Mouse (Mus musculus): ENCODE measurements around the gene Gkn1.

Gkn1 gene

GRCm38 (mm10) chr6:87350829-87351228 is at the start of gene Gkn1:
TSS of gene Gkn1 (minus strand) at chr6:87350942.
- no peak for DNase-seq (ENCODE audit: inconsistent age in 2 of 2, low spot score in 1 of 2)

DNA sequence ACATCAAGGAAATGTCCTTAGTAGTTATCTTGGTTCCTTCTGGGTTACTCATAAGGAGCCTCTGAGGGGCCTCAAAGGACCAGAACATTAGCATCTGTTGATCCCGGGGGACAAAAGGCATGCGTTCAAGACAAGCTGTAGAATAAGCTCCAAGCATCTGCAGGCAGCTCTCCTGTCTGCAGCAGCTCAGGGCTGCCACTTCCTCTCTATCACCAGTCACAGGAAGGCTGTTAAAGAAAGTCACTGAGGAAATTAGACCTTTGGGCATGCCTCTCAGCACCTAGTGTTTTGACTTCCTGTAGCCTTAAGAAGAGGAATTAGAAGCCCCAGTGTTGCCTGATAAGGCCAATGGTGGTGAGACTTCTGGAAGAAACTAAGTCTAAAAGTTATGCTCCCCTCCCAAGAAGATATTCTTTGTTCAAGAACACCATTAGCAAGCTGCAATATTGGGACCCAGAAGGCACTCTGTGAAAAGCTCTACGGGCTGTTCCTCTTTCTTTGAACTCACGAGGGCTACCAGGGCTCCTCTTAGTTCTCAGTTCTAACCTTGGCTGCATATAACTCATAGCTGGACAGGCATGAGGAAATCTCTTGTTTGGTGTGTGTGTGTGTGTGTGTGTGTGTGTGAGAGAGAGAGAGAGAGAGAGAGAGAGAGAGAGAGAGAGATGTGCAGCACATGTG is 49.3 kb upstream of the Gkn1 start:
- DNase-seq (ENCODE audit: inconsistent age in 2 of 2, low spot score in 1 of 2): no peak

GRCm38 (mm10) chr6:87399137-87399536 is 48.4 kb upstream of the Gkn1 start:
- peak; percentile 49 to 87 for DNase-seq (ENCODE audit: inconsistent age in 2 of 2, low spot score in 1 of 2)

DNA sequence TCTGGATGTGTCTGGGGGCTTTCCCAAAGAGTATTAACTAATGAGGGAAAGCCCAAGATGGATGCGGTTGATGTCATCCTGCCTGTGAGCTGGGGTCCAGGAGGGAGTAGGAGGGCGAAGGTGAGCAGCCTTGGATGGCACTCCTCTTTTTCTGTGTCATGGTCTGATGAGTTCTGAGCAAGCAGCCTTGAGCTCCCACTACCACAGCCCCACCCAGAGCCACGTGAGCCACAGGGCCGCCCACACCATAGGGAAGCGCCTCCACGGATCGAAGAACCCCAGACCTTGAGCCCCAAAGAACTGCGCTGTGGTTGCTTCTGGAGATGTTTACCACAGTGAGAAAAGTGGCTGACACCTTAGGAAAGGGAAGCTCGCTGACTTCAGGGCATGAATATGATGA is 44.0 kb upstream of the Gkn1 start:
- no peak for DNase-seq (ENCODE audit: inconsistent age in 2 of 2, low spot score in 1 of 2)

DNA sequence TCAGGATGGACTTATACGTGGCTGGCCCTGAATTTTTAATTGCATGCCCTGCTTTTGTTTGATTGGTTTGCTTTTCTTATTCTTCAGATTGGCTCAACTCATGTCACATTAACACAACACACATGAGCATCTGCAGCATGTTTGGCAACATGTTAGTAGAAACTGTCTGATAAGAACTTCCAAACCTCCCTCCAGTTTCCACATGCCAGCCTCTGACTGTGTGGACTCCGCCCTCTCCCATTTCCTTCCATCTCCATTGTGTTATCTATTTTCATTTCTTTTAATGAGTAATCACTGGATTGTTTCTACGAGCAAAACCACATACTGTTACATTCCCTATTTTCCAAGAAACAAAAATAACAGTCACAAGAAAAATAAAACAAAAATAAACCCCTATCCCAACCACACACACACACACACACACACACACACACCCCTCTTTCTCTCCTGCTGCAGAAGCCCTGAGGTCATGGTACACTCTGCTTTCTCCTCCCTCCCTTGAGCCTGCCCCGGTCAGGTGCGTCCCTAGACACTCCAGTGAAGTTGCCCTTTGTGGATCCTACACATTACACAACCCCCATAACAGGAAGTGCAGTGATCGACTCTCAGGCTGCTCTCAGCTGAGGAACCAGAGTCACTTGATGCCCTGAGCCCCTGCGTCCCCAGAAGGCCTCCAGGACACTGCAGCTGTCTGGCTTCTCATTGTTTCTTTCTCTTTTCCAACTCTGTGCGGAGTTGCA is 42.9 kb upstream of the Gkn1 start:
- DNase-seq (ENCODE audit: inconsistent age in 2 of 2, low spot score in 1 of 2): no peak

GRCm38 (mm10) chr6:87389455-87389989 is 38.8 kb upstream of the Gkn1 start:
- no peak for DNase-seq (ENCODE audit: inconsistent age in 2 of 2, low spot score in 1 of 2)

- DNase-seq (ENCODE audit: inconsistent age in 2 of 2, low spot score in 1 of 2): no peak
These were observed 38.1 kb upstream of the Gkn1 start, which contains the start of gene Gkn3 for GRCm38 (mm10) chr6:87388877-87389276. TSS of gene Gkn3 (minus strand) at chr6:87388935.

DNA sequence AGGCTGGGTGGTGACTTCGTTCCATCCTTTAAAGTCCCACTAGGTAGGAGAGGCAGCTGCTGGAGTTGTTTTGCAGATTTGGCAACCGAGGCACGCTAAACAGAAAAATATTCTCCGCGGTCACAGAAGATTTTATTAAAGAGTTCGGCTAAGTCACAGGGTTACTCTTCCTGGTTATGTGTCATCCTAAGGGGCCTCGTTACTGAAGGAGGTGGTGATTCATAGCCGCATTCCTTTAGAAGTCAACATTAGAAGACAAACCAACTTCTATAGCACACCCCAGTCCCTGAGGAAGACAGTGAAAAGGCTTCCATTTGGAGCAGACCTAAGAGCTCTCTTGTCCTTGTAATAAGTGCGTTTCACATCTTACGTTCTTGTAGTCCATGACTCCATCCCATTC is 35.9 kb upstream of the Gkn1 start:
- no peak for DNase-seq (ENCODE audit: inconsistent age in 2 of 2, low spot score in 1 of 2)

DNA sequence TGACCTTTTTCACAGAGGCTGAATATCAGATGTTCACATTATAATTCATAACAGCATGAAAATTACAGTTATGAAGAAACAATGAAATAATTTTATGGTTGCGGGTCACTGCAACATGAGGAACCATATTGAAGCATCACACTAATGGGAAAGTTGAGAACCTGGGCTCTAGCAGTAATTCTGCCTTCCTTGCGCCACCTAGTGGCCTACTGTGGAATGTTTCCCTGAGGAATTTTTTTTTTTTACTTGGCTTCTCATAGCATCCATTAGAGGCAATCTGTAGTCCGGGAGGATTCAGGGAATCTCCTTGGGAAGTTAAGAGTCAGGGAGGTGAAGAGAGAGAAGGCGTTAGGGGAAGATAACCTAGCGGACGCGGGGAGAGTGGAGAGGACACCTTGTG is 35.5 kb upstream of the Gkn1 start:
- DNase-seq (ENCODE audit: inconsistent age in 2 of 2, low spot score in 1 of 2): peak; percentile 40 to 82

DNA sequence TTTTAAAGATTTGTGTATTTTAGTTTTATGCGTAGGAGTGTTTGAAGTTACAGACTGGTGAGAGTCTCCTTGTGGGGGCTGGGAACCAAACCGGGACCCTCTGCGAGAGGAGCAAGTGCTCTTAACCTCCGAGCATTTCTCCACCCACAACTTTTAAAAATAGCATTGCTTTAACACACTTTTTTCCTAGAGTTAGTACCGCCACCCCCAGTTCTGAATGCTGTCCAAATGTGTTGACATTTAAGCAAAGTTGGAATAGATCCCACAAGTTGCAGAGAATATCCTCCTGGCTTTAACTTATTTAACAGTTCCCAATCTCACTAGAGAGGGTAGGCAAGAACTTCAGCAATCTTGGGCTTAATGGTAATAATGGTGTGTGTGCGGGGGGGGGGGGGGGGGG is 34.0 kb upstream of the Gkn1 start:
- DNase-seq (ENCODE audit: inconsistent age in 2 of 2, low spot score in 1 of 2): peak in 1 of 2 experiments; percentile 62

GRCm38 (mm10) chr6:87383926-87384691 is 33.4 kb upstream of the Gkn1 start:
- DNase-seq (ENCODE audit: inconsistent age in 2 of 2, low spot score in 1 of 2): peak; percentile 14 to 69

DNA sequence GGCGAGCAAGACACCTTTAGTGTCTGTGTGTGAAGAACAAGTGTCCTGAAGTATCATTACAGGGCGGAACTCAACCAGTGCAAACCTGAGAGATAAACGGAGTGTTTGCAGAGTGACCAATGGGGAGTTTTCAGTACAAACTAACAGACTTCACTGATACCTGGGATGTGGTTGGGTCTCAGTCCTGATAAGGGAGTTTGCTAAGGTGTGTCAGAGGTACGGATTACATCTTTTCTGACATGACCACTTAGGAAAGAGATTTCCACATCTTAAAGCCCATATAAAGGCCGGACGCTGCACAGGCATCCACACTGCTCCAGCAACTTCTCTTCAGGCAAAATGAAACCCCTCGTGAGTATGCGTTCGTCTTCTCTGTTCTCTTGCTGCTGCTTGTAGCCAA is 22.3 kb upstream of the Gkn1 start, which contains the start of gene Gkn2:
Gene Gkn2 (plus strand): TSS at position 301 of the 400 bp plus-strand sequence.
- DNase-seq (ENCODE audit: inconsistent age in 2 of 2, low spot score in 1 of 2): no peak

GRCm38 (mm10) chr6:87369223-87369622 is 18.5 kb upstream of the Gkn1 start:
- no peak for DNase-seq (ENCODE audit: inconsistent age in 2 of 2, low spot score in 1 of 2)

DNA sequence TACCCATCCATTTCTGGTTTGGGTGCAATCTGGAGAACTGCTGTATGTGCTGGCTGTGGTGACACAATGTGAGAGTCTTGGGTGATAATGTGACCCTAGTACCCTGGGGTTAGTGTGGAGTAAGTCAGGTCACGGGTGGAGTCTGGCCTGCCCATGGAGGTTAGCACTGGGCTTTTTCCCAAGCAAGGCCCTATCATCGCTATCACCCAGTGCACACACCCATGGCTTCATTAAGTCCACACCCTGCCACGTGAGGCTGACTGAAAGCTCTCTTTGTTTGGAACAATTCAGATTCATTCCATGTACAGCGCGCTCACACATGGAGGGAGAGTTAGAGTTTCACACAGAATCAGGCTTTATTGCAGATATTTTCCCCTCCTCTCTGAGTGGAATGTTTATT is 3.7 kb upstream of the Gkn1 start:
- no peak for DNase-seq (ENCODE audit: inconsistent age in 2 of 2, low spot score in 1 of 2)

DNA sequence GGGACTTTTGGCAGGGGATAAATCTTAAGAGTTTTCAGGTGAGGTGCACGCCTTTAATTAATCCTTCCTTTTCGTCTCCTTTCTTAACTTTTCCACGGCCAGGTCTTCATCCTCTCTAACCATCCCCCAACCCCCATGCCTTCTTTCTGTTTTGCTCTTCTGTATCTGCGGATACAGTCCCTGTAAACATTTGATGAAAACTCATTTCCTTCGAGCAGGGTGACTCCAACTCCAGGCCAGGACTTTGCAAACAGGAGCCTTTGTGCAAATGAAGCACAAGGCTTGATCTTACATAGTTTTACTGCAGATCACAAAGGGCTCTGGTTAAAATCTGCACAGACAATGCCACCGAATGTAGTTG is 14.8 kb downstream of the Gkn1 start:
- DNase-seq (ENCODE audit: inconsistent age in 2 of 2, low spot score in 1 of 2): no peak

- peak; percentile 60 to 90 for DNase-seq (ENCODE audit: inconsistent age in 2 of 2, low spot score in 1 of 2)
These were observed 15.4 kb downstream of the Gkn1 start, which contains the start of gene Antxr1 for GRCm38 (mm10) chr6:87335091-87335934. TSS of gene Antxr1 (minus strand) at chr6:87335821.

- peak in 1 of 2 experiments; percentile 38 for DNase-seq (ENCODE audit: inconsistent age in 2 of 2, low spot score in 1 of 2)
These were observed 16.2 kb downstream of the Gkn1 start for GRCm38 (mm10) chr6:87334361-87335090.

GRCm38 (mm10) chr6:87332380-87332779 is 18.4 kb downstream of the Gkn1 start:
- DNase-seq (ENCODE audit: inconsistent age in 2 of 2, low spot score in 1 of 2): peak in 1 of 2 experiments; percentile 34

DNA sequence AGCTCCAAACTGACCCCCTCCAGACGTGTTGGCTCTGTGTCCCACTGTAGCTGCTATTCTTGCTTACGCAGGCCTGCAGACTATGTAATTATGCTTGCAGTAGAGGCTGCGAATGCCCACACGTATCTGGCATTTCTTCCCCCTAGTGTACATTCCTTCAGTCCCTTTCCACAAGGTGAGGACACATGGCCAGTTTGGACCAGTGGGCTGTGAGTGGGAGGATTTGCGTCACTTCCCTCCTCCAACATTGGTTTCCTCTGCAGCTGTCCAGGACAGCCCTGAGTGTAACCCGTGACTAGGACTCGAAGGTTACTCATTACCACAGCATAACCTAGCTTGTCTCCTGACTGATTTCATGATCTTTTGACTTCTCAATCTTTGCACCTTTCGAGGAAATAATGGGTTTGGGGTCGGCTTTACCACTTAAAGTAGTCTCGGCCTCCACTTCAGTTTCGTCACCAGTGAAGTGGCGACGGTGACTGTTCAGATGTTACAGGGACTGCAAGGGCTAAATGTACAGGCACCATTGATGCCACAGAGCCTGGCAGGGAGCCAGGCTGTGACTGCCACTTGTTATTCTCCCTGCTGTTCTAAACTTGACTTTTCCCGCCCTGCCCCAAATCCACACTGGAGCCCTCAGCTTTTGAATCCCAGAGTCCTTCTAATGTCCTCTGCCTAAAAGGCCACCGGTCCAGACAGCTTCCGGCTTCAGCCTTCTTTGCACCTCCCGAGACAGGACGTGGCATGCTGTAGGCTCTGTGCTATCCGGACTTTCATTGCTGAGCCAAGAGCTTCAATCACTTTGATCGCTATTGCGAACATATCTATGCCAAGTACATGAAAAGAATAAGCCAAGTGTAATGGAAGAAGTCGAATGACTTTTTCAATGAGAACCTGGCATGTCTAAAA is 22.2 kb downstream of the Gkn1 start:
- no peak for DNase-seq (ENCODE audit: inconsistent age in 2 of 2, low spot score in 1 of 2)
